Mouse (Mus musculus) olfactory bulb, adult 2 months (tissue): ENCODE data around the gene Klk11. TPM values are rescaled to one million over a fixed set of nuclear protein-coding genes. Genes with fewer than 3 reads are reported as not detected.

ENCODE experiments used
- H3K27ac ChIP-seq: fragments of 200-500 bp; 2 replicates; pipeline ENCODE4 v1.5.1; 2012; ENCODE audit warnings: low read depth, low read length; ENCODE audit not compliant: insufficient read depth
- H3K4me1 ChIP-seq: fragments of 200-500 bp; 2 replicates; pipeline ENCODE4 v1.6.1; 2012; ENCODE audit warnings: low read length; ENCODE audit not compliant: control insufficient read depth, insufficient read depth
- H3K4me3 ChIP-seq: fragments of 200-500 bp; 2 replicates; pipeline ENCODE4 v1.5.1; 2012; ENCODE audit warnings: mild to moderate bottlenecking, low read depth, low read length, moderate library complexity; ENCODE audit not compliant: insufficient read depth
- CTCF ChIP-seq: fragments of 200-500 bp; IDR thresholded peaks from 2 replicates; pipeline ENCODE4 v1.5.1; 2012; ENCODE audit warnings: low read depth, mild to moderate bottlenecking, low read length, moderate library complexity; ENCODE audit not compliant: insufficient read depth
- POLR2A ChIP-seq: fragments of 200-500 bp; IDR thresholded peaks from 2 replicates; pipeline ENCODE4 v1.6.1; 2012; ENCODE audit warnings: mild to moderate bottlenecking, low read depth, low read length, moderate library complexity; ENCODE audit not compliant: insufficient read depth
- WGBS: fragments of 180-500 bp; shearing (Covaris S2); methylation state at CpG from one replicate; pipeline ENCODE4 v1.1.7; 2018; 5-methylcytosine and 5-hydroxymethylcytosine counted together
- polyA plus RNA-seq: library from polyadenylated mRNA; stranded (reverse); fragments of >200 nt; gene quantifications from 2 replicates; pipeline ENCODE4 v1.2.4, GENCODE M21; 2012; ENCODE audit warnings: low replicate concordance; ENCODE audit not compliant: missing spikeins, insufficient read depth, insufficient read length

Gene Klk11
- polyA plus RNA-seq = not detected in 2 replicates

GRCm38 (mm10) chr7:43774364-43774763 lies at the start of gene Klk11:
TSS of gene Klk11 (plus strand) at chr7:43774604.
- Histone ChIP-seq H3K27ac (no peak within 1 kb of the TSS), H3K4me1 (no peaks in the 10 kb centered on the region), H3K4me3 (no peak within 1 kb of the TSS)
- WGBS = 92% methylated on average over 5 of the region's 5 CpGs
- TF ChIP-seq CTCF = no peak
- TF ChIP-seq POLR2A = no peak

GRCm38 (mm10) chr7:43747788-43748187 lies 26.6 kb upstream of the Klk11 start:
- TF ChIP-seq POLR2A (no peak), CTCF (no peak)
- 31% methylated on average over 1 of the region's 1 CpGs for WGBS

GRCm38 (mm10) chr7:43752806-43753205 lies 21.6 kb upstream of the Klk11 start:
- WGBS = 68% methylated on average over 2 of the region's 2 CpGs
- TF ChIP-seq POLR2A (no peak), CTCF (no peak)
- H3K4me3 ChIP-seq = no peak overlapping the region
- H3K27ac ChIP-seq = no peak overlapping the region
- H3K4me1 ChIP-seq = no peaks in the 10 kb centered on the region

More at GRCm38 (mm10) chr7:43747788-43748187, 26.6 kb upstream of the Klk11 start:
- no peak overlapping the region for H3K27ac ChIP-seq
- H3K4me3 ChIP-seq = no peak overlapping the region
- H3K4me1 ChIP-seq = no peaks in the 10 kb centered on the region

- Histone ChIP-seq H3K4me1 (no peaks in the 10 kb centered on the region), H3K4me3 (no peak overlapping the region), H3K27ac (no peak overlapping the region)
- WGBS = 31% methylated on average over 8 of the region's 8 CpGs
- TF ChIP-seq POLR2A (no peak), CTCF (no peak)
These were observed 7.9 kb upstream of the Klk11 start for GRCm38 (mm10) chr7:43766484-43766883.

GRCm38 (mm10) chr7:43768597-43768996 lies 5.8 kb upstream of the Klk11 start, which contains the start of gene Klk12:
TSS of gene Klk12 (plus strand) at chr7:43768897.
- WGBS = 81% methylated on average over 4 of the region's 4 CpGs
- H3K4me3 ChIP-seq = no peak within 1 kb of the TSS
- no peaks in the 10 kb centered on the region for H3K4me1 ChIP-seq
- TF ChIP-seq POLR2A = no peak
- no peak for TF ChIP-seq CTCF
- H3K27ac ChIP-seq = no peak within 1 kb of the TSS

- Histone ChIP-seq H3K4me3 (no peak overlapping the region), H3K27ac (no peak overlapping the region), H3K4me1 (no peaks in the 10 kb centered on the region)
- 93% methylated on average over 8 of the region's 8 CpGs for WGBS
- TF ChIP-seq POLR2A (no peak), CTCF (no peak)
These were observed 4.8 kb upstream of the Klk11 start for GRCm38 (mm10) chr7:43769636-43770035.

GRCm38 (mm10) chr7:43770701-43771100 lies 3.7 kb upstream of the Klk11 start:
- Histone ChIP-seq H3K4me1 (no peaks in the 10 kb centered on the region), H3K4me3 (no peak overlapping the region), H3K27ac (no peak overlapping the region)
- TF ChIP-seq POLR2A = no peak
- TF ChIP-seq CTCF = no peak
- 96% methylated on average over 10 of the region's 10 CpGs for WGBS

GRCm38 (mm10) chr7:43771916-43772315 lies 2.5 kb upstream of the Klk11 start:
- TF ChIP-seq CTCF = no peak
- no peak for TF ChIP-seq POLR2A
- WGBS = 97% methylated on average over 6 of the region's 6 CpGs
- H3K27ac ChIP-seq = no peak overlapping the region
- no peaks in the 10 kb centered on the region for H3K4me1 ChIP-seq
- no peak overlapping the region for H3K4me3 ChIP-seq

GRCm38 (mm10) chr7:43772901-43773300 lies 1.5 kb upstream of the Klk11 start:
- WGBS = 80% methylated on average over 3 of the region's 3 CpGs
- Histone ChIP-seq H3K4me3 (no peak overlapping the region), H3K27ac (no peak overlapping the region), H3K4me1 (no peaks in the 10 kb centered on the region)
- TF ChIP-seq POLR2A = no peak
- TF ChIP-seq CTCF = no peak

GRCm38 (mm10) chr7:43774802-43775201 lies 398 bp downstream of the Klk11 start:
- H3K27ac ChIP-seq = no peak overlapping the region
- WGBS = 53% methylated on average over 6 of the region's 6 CpGs
- H3K4me1 ChIP-seq = no peaks in the 10 kb centered on the region
- no peak for TF ChIP-seq POLR2A
- TF ChIP-seq CTCF = no peak
- no peak overlapping the region for H3K4me3 ChIP-seq
